Mouse (Mus musculus): ENCODE measurements around the gene Sytl2. TPM values are rescaled to one million over a fixed set of nuclear protein-coding genes. Genes with fewer than 3 reads are reported as not detected.

Gene Sytl2
- total RNA-seq, 1 experiment: 2.7 TPM

GRCm38 (mm10) chr7:90432221-90432620, 130.2 kb downstream of the Sytl2 start:
- in situ Hi-C loops (cut with MboI; ENCODE audit: low sequenced_read_pairs in 2 of 2, unreplicated experiment in 2 of 2): loop anchor here in 1 of 2 experiments (25.0 kb wide), 1 partner anchor 470 kb away; no protein-coding TSS in a partner anchor
- no peak overlapping the region for H3K27ac ChIP-seq (ENCODE audit: insufficient read depth, low read depth, low read length, poor library complexity, severe bottlenecking)
- no peak for DNase-seq (ENCODE audit: low read depth, low spot score)
- peaks cover 1 to 2% of the 10 kb centered on the region in 2 experiments; a peak in 2 of 4 replicates for H3K4me1 ChIP-seq (ENCODE audit: control insufficient read depth in 2 of 2, insufficient read depth in 2 of 2, low read length in 2 of 2, poor library complexity in 1 of 2)
- H3K36me3 ChIP-seq (ENCODE audit: control insufficient read depth, insufficient read depth, low read length, poor library complexity, severe bottlenecking): no peaks in the 10 kb centered on the region
- TF ChIP-seq MAFK (IDR thresholded peaks at IDR 0.05; ENCODE audit: insufficient read depth, low read depth, low read length) (no peak), HCFC1 (IDR thresholded peaks at IDR 0.05; ENCODE audit: borderline replicate concordance, insufficient read depth, low read length) (no peak)
- no peak overlapping the region for H3K4me3 ChIP-seq (ENCODE audit: insufficient read depth in 1 of 2, low read depth in 1 of 2, low read length in 2 of 2, poor library complexity in 1 of 2, severe bottlenecking in 1 of 2)
- no peaks in the 10 kb centered on the region for H3K9me3 ChIP-seq (ENCODE audit: control insufficient read depth, insufficient read depth, low read depth, low read length)
- no peak overlapping the region for H3K9ac ChIP-seq (ENCODE audit: insufficient read depth, low read depth, low read length, poor library complexity, severe bottlenecking)

GRCm38 (mm10) chr7:90440044-90440443, 138.0 kb downstream of the Sytl2 start:
- Histone ChIP-seq H3K9ac (ENCODE audit: insufficient read depth, low read depth, low read length, poor library complexity, severe bottlenecking) (no peak overlapping the region), H3K9me3 (ENCODE audit: control insufficient read depth, insufficient read depth, low read depth, low read length) (no peaks in the 10 kb centered on the region), H3K36me3 (ENCODE audit: control insufficient read depth, insufficient read depth, low read length, poor library complexity, severe bottlenecking) (peaks cover 4% of the 10 kb centered on the region; the same call in 1 of the 2 replicates), H3K27ac (ENCODE audit: insufficient read depth, low read depth, low read length, poor library complexity, severe bottlenecking) (no peak overlapping the region), H3K4me1 (ENCODE audit: control insufficient read depth in 2 of 2, insufficient read depth in 2 of 2, low read length in 2 of 2, poor library complexity in 1 of 2) (peaks cover 0 to 3% of the 10 kb centered on the region in 2 experiments; a peak in 1 of 4 replicates), H3K4me3 (ENCODE audit: insufficient read depth in 1 of 2, low read depth in 1 of 2, low read length in 2 of 2, poor library complexity in 1 of 2, severe bottlenecking in 1 of 2) (no peak overlapping the region)
- TF ChIP-seq ZNF384 (IDR thresholded peaks at IDR 0.05; ENCODE audit: low read depth, low read length): no peak
- TF ChIP-seq MAFK (IDR thresholded peaks at IDR 0.05; ENCODE audit: insufficient read depth, low read depth, low read length): no peak
- DNase-seq (ENCODE audit: low read depth, low spot score): no peak
- in situ Hi-C loops (cut with MboI; ENCODE audit: low sequenced_read_pairs in 2 of 2, unreplicated experiment in 2 of 2): loop anchor here in 1 of 2 experiments (25.0 kb wide), 1 partner anchor 478 kb away; no protein-coding TSS in a partner anchor

- H3K4me3 ChIP-seq (ENCODE audit: insufficient read depth in 1 of 2, low read depth in 1 of 2, low read length in 2 of 2, poor library complexity in 1 of 2, severe bottlenecking in 1 of 2): peak overlapping the region; percentile 38 to 66; a peak in 3 of 4 replicates
- no peaks in the 10 kb centered on the region for H3K9me3 ChIP-seq (ENCODE audit: control insufficient read depth, insufficient read depth, low read depth, low read length)
- no peak overlapping the region; the same call in 1 of the 2 replicates for H3K9ac ChIP-seq (ENCODE audit: insufficient read depth, low read depth, low read length, poor library complexity, severe bottlenecking)
- DNase-seq (ENCODE audit: low read depth, low spot score): no peak
- H3K36me3 ChIP-seq (ENCODE audit: control insufficient read depth, insufficient read depth, low read length, poor library complexity, severe bottlenecking): peaks cover 4% of the 10 kb centered on the region
- in situ Hi-C loops (cut with MboI; ENCODE audit: low sequenced_read_pairs in 2 of 2, unreplicated experiment in 2 of 2): loop anchor here in 1 of 2 experiments (25.0 kb wide), 1 partner anchor 480 kb away; no protein-coding TSS in a partner anchor
- H3K27ac ChIP-seq (ENCODE audit: insufficient read depth, low read depth, low read length, poor library complexity, severe bottlenecking): no peak overlapping the region
- no peak for TF ChIP-seq MAFK (IDR thresholded peaks at IDR 0.05; ENCODE audit: insufficient read depth, low read depth, low read length)
- TF ChIP-seq ZC3H11A (IDR thresholded peaks at IDR 0.05; ENCODE audit: borderline replicate concordance, low read depth, low read length): no peak
- no peak for TF ChIP-seq HCFC1 (IDR thresholded peaks at IDR 0.05; ENCODE audit: borderline replicate concordance, insufficient read depth, low read length)
- TF ChIP-seq ZNF384 (IDR thresholded peaks at IDR 0.05; ENCODE audit: low read depth, low read length): no peak
- no peak for TF ChIP-seq CHD2 (IDR thresholded peaks at IDR 0.05; ENCODE audit: low read depth, low read length)
- peaks cover 0 to 5% of the 10 kb centered on the region in 2 experiments; a peak in 1 of 4 replicates for H3K4me1 ChIP-seq (ENCODE audit: control insufficient read depth in 2 of 2, insufficient read depth in 2 of 2, low read length in 2 of 2, poor library complexity in 1 of 2)
These were observed 140.0 kb downstream of the Sytl2 start for GRCm38 (mm10) chr7:90442070-90442469.

GRCm38 (mm10) chr7:90442518-90443080, 140.5 kb downstream of the Sytl2 start, which contains the start of gene Crebzf:
Gene Crebzf, plus strand, starts transcription at chr7:90442729.
- Histone ChIP-seq H3K27ac (ENCODE audit: insufficient read depth, low read depth, low read length, poor library complexity, severe bottlenecking) (peak within 1 kb of the TSS; percentile 90), H3K4me1 (ENCODE audit: control insufficient read depth in 2 of 2, insufficient read depth in 2 of 2, low read length in 2 of 2, poor library complexity in 1 of 2) (peaks cover 0 to 5% of the 10 kb centered on the region in 2 experiments; a peak in 1 of 4 replicates), H3K36me3 (ENCODE audit: control insufficient read depth, insufficient read depth, low read length, poor library complexity, severe bottlenecking) (peaks cover 4% of the 10 kb centered on the region), H3K9me3 (ENCODE audit: control insufficient read depth, insufficient read depth, low read depth, low read length) (no peaks in the 10 kb centered on the region), H3K9ac (ENCODE audit: insufficient read depth, low read depth, low read length, poor library complexity, severe bottlenecking) (peak within 1 kb of the TSS; percentile 99), H3K4me3 (ENCODE audit: insufficient read depth in 1 of 2, low read depth in 1 of 2, low read length in 2 of 2, poor library complexity in 1 of 2, severe bottlenecking in 1 of 2) (peak within 1 kb of the TSS; percentile 93 to 96)
- in situ Hi-C loops (cut with MboI; ENCODE audit: low sequenced_read_pairs in 2 of 2, unreplicated experiment in 2 of 2): loop anchor here in 1 of 2 experiments (25.0 kb wide), 1 partner anchor 480 kb away; no protein-coding TSS in a partner anchor
- peak; percentile 100 for TF ChIP-seq CHD2 (IDR thresholded peaks at IDR 0.05; ENCODE audit: low read depth, low read length)
- TF ChIP-seq ZC3H11A (IDR thresholded peaks at IDR 0.05; ENCODE audit: borderline replicate concordance, low read depth, low read length): no peak
- peak; percentile 92 for DNase-seq (ENCODE audit: low read depth, low spot score)

All from ES-E14 (cell line).